In the genomic region with DNA sequence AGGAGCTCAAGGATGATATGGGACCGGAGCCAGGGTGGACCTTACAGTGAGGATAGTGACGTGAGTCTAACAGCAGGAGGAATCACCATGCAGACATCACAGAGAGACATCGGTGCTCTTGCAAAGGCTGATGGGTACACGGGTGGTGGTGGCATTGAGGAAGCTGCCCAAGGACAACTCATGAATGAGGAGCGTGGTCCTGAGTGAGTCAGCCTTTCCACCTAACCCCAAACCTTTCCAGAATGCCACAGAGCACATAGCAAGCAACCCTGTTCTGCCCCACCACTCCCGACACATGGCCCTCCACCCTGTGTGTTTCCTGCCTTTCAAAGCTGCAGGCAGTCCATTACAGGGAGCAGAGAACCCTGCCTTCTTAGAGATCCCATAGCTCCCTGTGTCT, we compare ENCODE assay signal across 21 mouse cellular contexts. TPM values are rescaled to one million over a fixed set of nuclear protein-coding genes. Genes with fewer than 3 reads are reported as not detected.
DNase-seq lines count a peak whose midpoint lies in the region; TF ChIP-seq lines count a peak whose summit lies in the region.
"Had no signal": no experiment of that assay in that cellular context is flagged by ENCODE, and none has a peak within 500 bp of the region (broad histone marks: within the 10 kb centered on the region; RNA-seq: fewer than 3 reads in every experiment).

No protein-coding gene starts in this region.

- no peaks in the 10 kb centered on the region for H3K4me1 ChIP-seq in cerebellum, adult 2 months (ENCODE audit: control insufficient read depth, insufficient read depth, low read length)
- H3K4me1 ChIP-seq: heart, embryonic 13.5 days had no signal

- WGBS in cerebellum, adult 2 months = 84% methylated on average over 6 of the region's 6 CpGs

- no peak overlapping the region for H3K27ac ChIP-seq in cerebellum, adult 2 months (ENCODE audit: insufficient read depth, low read length)
- H3K27ac ChIP-seq: embryonic facial prominence, embryonic 13.5 days; forebrain, embryonic 13.5 days; heart, embryonic 13.5 days; hindbrain, embryonic 12.5 days had no signal

- peak; percentile 47 for DNase-seq in 3T3-L1 (ENCODE audit: low read depth, low spot score)
- peak; percentile 38 for DNase-seq in NIH3T3 (ENCODE audit: low read depth)
- peak; percentile 51 for DNase-seq in adrenal gland, postnatal 10 days
- peak; percentile 27 for DNase-seq in fibroblast of lung, adult 2 months (ENCODE audit: low read depth)
- no peak for DNase-seq in cerebellum, adult 2 months
- no peak for DNase-seq in layer of hippocampus, adult 9-10 months (ENCODE audit: low spot score)
- no peak for DNase-seq in right cerebral cortex, postnatal 10 days (ENCODE audit: low spot score in 2 of 2)
- DNase-seq: cerebellum, adult 11 months; cerebellum, adult 9-10 months; cerebellum, postnatal 25 days; forebrain, postnatal 0 days; gastrocnemius, postnatal 14 days; heart, postnatal 4 days; kidney, adult 11 months; kidney, adult 9 months had no signal

- no peak overlapping the region for H3K4me3 ChIP-seq in cerebellum, adult 2 months (replicated peaks; ENCODE audit: insufficient read depth, low read depth, low read length)
- H3K4me3 ChIP-seq: embryonic facial prominence, embryonic 13.5 days; forebrain, embryonic 13.5 days; heart, embryonic 13.5 days; hindbrain, embryonic 12.5 days had no signal

- TF ChIP-seq CTCF in cerebellum, adult 2 months (IDR thresholded peaks at IDR 0.05; ENCODE audit: borderline replicate concordance, insufficient read depth, low read depth, low read length) = no peak

- no peak for TF ChIP-seq POLR2A in cerebellum, adult 2 months (IDR thresholded peaks at IDR 0.05; ENCODE audit: borderline replicate concordance, insufficient read depth, low read length)

- H3K27me3 ChIP-seq in cerebellum, adult 2 months (ENCODE audit: control insufficient read depth, insufficient read depth, low read length) = no peaks in the 10 kb centered on the region
- H3K27me3 ChIP-seq: embryonic facial prominence, embryonic 13.5 days; forebrain, embryonic 13.5 days had no signal

RNA-seq across cellular contexts. Expression of a gene that starts 32.1 kb away (rescaled TPM):
- total RNA-seq in adrenal gland, postnatal 10 days (2021) = 1 to 10 TPM; 4.1 to 5.0 TPM
- 8.3 and 9.5 TPM in 2 replicates for polyA plus RNA-seq in cerebellum, adult 2 months (2012; rRNA removed)
- total RNA-seq: CH12.LX; granulocyte monocyte progenitor cell, adult 5-6 weeks had no signal

Comparison
In these comparisons a context has a peak if more than half of its experiments do, and no peak if none do; other contexts are left out.
1. DNase-seq: peak in 3T3-L1 (single experiment), NIH3T3 (single experiment), adrenal gland, postnatal 10 days (single experiment) and fibroblast of lung, adult 2 months (single experiment); none in cerebellum, adult 2 months (0 of 2), layer of hippocampus, adult 9-10 months (single experiment) and right cerebral cortex, postnatal 10 days (0 of 2).